Mouse (Mus musculus) heart, embryonic 14.5 days (tissue): ENCODE results near the gene Fnbp1. TPM values are rescaled to one million over a fixed set of nuclear protein-coding genes. Genes with fewer than 3 reads are reported as not detected.

ENCODE experiments used
- ATAC-seq: fragments of 200-750 bp; cut with Nextera tagmentation; 2 replicates; pipeline ENCODE4 v1.8.0; 2017; ENCODE audit warnings: low read depth, moderate TSS enrichment; ENCODE audit not compliant: insufficient number of reproducible peaks, insufficient read depth, low FRiP score
- H3K27ac ChIP-seq, 2 experiments: fragments of 200-500 bp in 1 of 2; fragments of 300-500 bp in 1 of 2; sonication (generic) in 1 of 2; replicated peaks in 1 of 2; 2 replicates each; pipeline ENCODE4 v1.5.1; 2012 to 2014; ENCODE audit warnings: low read depth in 2 of 2, low read length in 2 of 2, control low read depth in 1 of 2, mild to moderate bottlenecking in 1 of 2, mixed read lengths in 1 of 2; ENCODE audit not compliant: control insufficient read depth in 1 of 2, insufficient read depth in 1 of 2
- H3K27me3 ChIP-seq: fragments of 300-500 bp; sonication (generic); 2 replicates; pipeline ENCODE4 v1.6.1; 2014; ENCODE audit warnings: mild to moderate bottlenecking, low read length, control low read depth; ENCODE audit not compliant: control insufficient read depth, insufficient read depth
- H3K36me3 ChIP-seq: fragments of 300-500 bp; sonication (generic); 2 replicates; pipeline ENCODE4 v1.6.1; 2014; ENCODE audit warnings: mild to moderate bottlenecking, control low read depth, low read length, mixed read lengths; ENCODE audit not compliant: control insufficient read depth, insufficient read depth
- H3K4me1 ChIP-seq, 2 experiments: fragments of 200-500 bp in 1 of 2; fragments of 300-500 bp in 1 of 2; sonication (generic) in 1 of 2; 2 replicates each; pipeline ENCODE4 v1.6.1; 2012 to 2014; ENCODE audit warnings: low read length in 2 of 2, control low read depth in 1 of 2, mixed read lengths in 1 of 2; ENCODE audit not compliant: control insufficient read depth in 2 of 2, insufficient read depth in 2 of 2
- H3K4me2 ChIP-seq: fragments of 300-500 bp; sonication (generic); 2 replicates; pipeline ENCODE4 v1.6.1; 2014; ENCODE audit warnings: mild to moderate bottlenecking, low read length
- H3K4me3 ChIP-seq, 2 experiments: fragments of 200-500 bp in 1 of 2; fragments of 300-500 bp in 1 of 2; sonication (generic) in 1 of 2; 2 replicates each; pipeline ENCODE4 v1.5.1; 2012 to 2014; ENCODE audit warnings: low read length in 2 of 2, mild to moderate bottlenecking in 2 of 2, control low read depth in 1 of 2, low read depth in 1 of 2, moderate library complexity in 1 of 2; ENCODE audit not compliant: control insufficient read depth in 1 of 2, insufficient read depth in 1 of 2
- H3K9ac ChIP-seq: fragments of 300-500 bp; sonication (generic); 2 replicates; pipeline ENCODE4 v1.6.1; 2014; ENCODE audit warnings: mild to moderate bottlenecking, low read length
- H3K9me3 ChIP-seq: fragments of 300-500 bp; sonication (generic); 2 replicates; pipeline ENCODE4 v1.6.1; 2016; ENCODE audit warnings: low read length, control low read depth; ENCODE audit not compliant: control insufficient read depth
- WGBS: fragments of 180-500 bp; shearing (Covaris S2); extraction: QIAGEN DNeasy Blood & Tissue Kit; methylation state at CpG from one replicate; pipeline ENCODE4 v1.1.7; 2014; 5-methylcytosine and 5-hydroxymethylcytosine counted together
- polyA plus RNA-seq: library from polyadenylated mRNA; unstranded; fragments of >200 nt; fragmentation: Nextera tagmentation; extraction: Ambion mirVana; gene quantifications from 2 replicates; pipeline ENCODE4 v1.2.1, GENCODE M21; 2014

Fnbp1 gene
- polyA plus RNA-seq, 1 experiment from 2014 or later: 19.4 TPM

- no peaks in the 10 kb centered on the region for H3K27me3 ChIP-seq
- no peak overlapping the region for H3K4me2 ChIP-seq
- H3K36me3 ChIP-seq: peaks cover 96% of the 10 kb centered on the region
- ATAC-seq: no peak
- no peaks in the 10 kb centered on the region for H3K4me1 ChIP-seq
- H3K27ac ChIP-seq: no peak overlapping the region
- H3K9ac ChIP-seq: no peak overlapping the region
- WGBS: 76% methylated on average over 14 of the region's 14 CpGs
- no peaks in the 10 kb centered on the region for H3K9me3 ChIP-seq
- no peak overlapping the region for H3K4me3 ChIP-seq
Measured at GRCm38 (mm10) chr2:31013371-31014120, 128.3 kb downstream of the Fnbp1 start.

DNA sequence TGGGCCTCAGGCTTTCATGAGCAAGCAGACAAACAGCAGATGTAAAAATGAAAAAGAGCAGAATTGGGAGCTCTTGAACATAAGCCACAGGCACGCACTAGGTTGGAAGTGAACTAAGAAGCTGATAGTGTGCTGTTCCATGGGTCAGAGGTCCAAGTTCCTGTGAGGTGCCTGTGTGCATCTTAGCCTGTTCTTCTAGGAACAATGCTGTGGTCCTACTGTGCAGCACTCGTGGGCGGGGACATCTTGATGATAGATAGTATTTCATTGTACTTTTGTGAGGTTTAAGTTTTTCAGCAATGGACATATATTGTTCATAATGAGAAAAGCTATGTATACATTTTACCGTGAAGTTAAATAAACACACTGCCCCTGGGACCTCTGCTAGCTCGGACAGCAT lies 134.6 kb downstream of the Fnbp1 start:
- no peak overlapping the region for H3K4me3 ChIP-seq
- peak overlapping the region; percentile 91 to 95 for H3K27ac ChIP-seq
- peak overlapping the region; percentile 42; the same call in 1 of the 2 replicates for H3K9ac ChIP-seq
- 79% methylated on average over 5 of the region's 5 CpGs for WGBS
- peaks cover 88% of the 10 kb centered on the region for H3K36me3 ChIP-seq
- no peaks in the 10 kb centered on the region for H3K27me3 ChIP-seq
- H3K9me3 ChIP-seq: no peaks in the 10 kb centered on the region
- no peak for ATAC-seq
- peaks cover 18 to 27% of the 10 kb centered on the region in 2 experiments for H3K4me1 ChIP-seq
- peak overlapping the region; percentile 25; the same call in 1 of the 2 replicates for H3K4me2 ChIP-seq

GRCm38 (mm10) chr2:31006434-31006833 lies 135.4 kb downstream of the Fnbp1 start:
- Histone ChIP-seq H3K9ac (peak overlapping the region; percentile 42), H3K9me3 (no peaks in the 10 kb centered on the region), H3K4me1 (peaks cover 18 to 27% of the 10 kb centered on the region in 2 experiments), H3K27me3 (no peaks in the 10 kb centered on the region), H3K4me2 (peak overlapping the region; percentile 31), H3K27ac (peak overlapping the region; percentile 91 to 95), H3K36me3 (peaks cover 88% of the 10 kb centered on the region), H3K4me3 (no peak overlapping the region)
- ATAC-seq: peak; percentile 77
- WGBS: 4% methylated on average over 5 of the region's 5 CpGs

DNA sequence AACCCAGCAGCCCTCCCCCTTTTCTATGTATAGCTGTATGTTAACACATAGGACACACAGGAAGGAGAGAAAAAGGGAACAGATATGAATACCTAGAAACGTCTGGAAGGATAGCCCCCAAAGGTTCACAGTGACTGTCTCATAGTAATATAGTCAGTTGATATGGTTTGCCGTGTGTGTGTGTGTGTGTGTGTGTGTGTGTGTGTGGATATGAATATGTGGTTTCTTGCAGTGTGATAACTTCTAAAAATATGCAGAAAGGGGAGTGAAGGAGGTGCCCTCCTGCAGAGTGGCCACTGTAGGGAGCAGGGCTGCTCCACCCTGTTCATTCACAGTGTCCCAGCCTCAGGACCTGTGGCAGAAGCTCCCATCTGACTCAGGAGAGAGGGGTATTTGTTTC lies 136.4 kb downstream of the Fnbp1 start:
- peak overlapping the region; percentile 31; the same call in 1 of the 2 replicates for H3K4me2 ChIP-seq
- WGBS: 68% methylated on average over 2 of the region's 2 CpGs
- no peaks in the 10 kb centered on the region for H3K27me3 ChIP-seq
- H3K4me1 ChIP-seq: peaks cover 18 to 27% of the 10 kb centered on the region in 2 experiments
- H3K9me3 ChIP-seq: no peaks in the 10 kb centered on the region
- ATAC-seq: no peak
- H3K9ac ChIP-seq: peak overlapping the region; percentile 18
- peak overlapping the region; percentile 91 to 95 for H3K27ac ChIP-seq
- H3K36me3 ChIP-seq: peaks cover 88% of the 10 kb centered on the region
- H3K4me3 ChIP-seq: no peak overlapping the region

GRCm38 (mm10) chr2:31002857-31003256 lies 139.0 kb downstream of the Fnbp1 start:
- peaks cover 80% of the 10 kb centered on the region for H3K36me3 ChIP-seq
- no peak overlapping the region for H3K4me3 ChIP-seq
- no peak overlapping the region for H3K27ac ChIP-seq

DNA sequence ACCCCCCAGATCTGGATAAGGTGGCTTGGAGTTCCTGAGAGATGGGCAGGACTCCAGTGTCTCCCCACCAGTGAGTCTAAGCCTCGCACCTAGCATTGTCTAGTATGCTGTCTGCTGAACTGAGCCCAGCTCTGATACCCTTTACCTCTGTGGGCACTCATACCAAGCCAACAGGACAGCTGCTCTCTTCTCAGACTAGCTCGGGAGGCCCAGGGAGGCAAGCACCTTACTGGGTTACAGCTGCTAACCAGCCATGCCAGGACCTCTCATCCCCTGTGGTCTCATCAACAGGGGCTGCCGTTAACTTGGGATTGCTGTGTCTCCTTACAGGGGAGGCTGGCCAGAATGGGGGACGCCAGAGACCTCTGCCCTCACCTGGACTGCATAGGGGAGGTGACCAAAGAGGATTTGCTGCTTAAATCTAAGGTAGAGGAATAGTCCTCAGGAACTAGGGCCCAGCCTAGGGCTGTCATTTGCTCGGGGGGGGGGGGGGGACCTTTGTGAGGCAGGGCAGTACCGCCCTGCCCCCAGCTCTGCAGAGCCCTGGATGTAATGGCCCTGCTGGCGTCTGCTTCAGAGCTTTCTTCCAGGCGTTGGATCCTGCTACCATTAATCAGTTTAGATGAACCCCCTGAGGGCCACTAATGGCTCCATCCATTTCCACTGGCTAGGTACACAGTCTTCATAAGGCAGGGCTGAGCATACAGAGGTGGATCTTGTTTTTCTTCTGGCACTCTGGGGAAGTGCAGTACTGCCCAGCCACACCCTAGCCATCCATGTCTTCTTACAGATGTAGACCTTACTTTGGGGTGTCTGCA lies 143.2 kb downstream of the Fnbp1 start:
- H3K4me1 ChIP-seq: peaks cover 10 to 20% of the 10 kb centered on the region in 2 experiments
- no peaks in the 10 kb centered on the region for H3K9me3 ChIP-seq
- no peak overlapping the region for H3K27ac ChIP-seq
- no peak overlapping the region for H3K4me3 ChIP-seq
- WGBS: 81% methylated on average over 8 of the region's 8 CpGs
- H3K9ac ChIP-seq: no peak overlapping the region
- peak overlapping the region; percentile 6; the same call in 1 of the 2 replicates for H3K4me2 ChIP-seq
- peaks cover 48% of the 10 kb centered on the region for H3K36me3 ChIP-seq
- ATAC-seq: no peak
- H3K27me3 ChIP-seq: no peaks in the 10 kb centered on the region

More at GRCm38 (mm10) chr2:31002857-31003256, 139.0 kb downstream of the Fnbp1 start:
- H3K9ac ChIP-seq: no peak overlapping the region
- no peaks in the 10 kb centered on the region for H3K9me3 ChIP-seq
- 85% methylated on average over 10 of the region's 10 CpGs for WGBS
- ATAC-seq: no peak
- H3K4me1 ChIP-seq: peaks cover 18 to 32% of the 10 kb centered on the region in 2 experiments
- H3K4me2 ChIP-seq: no peak overlapping the region
- no peaks in the 10 kb centered on the region for H3K27me3 ChIP-seq

DNA sequence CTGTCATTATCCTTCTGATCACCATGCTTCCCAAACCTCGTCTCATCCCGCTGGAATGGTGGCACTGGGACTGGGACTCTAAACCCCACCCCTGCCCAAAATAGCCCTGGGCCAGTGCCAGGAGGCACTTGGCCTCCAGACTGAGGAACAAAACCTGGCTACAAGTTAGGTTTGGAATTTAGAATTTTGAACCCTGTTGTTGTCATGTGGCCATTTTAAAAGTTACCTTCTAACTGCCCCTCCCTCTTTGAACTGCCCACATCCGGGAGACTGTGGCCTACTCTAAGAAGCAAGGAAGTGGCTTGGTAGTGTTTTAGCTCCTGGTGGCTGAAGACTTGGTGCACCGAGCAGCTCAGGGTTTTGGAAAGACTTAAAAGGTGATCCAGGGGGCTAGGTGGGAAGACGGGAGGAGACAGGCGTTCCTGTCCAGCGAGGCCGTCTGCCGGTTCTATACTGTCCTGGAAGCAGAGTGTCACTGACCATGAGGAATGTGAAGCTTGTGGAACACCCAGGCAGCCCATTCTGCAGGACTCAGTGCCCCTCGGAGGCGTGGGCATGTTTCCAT lies 146.3 kb downstream of the Fnbp1 start:
- WGBS: 42% methylated on average over 11 of the region's 11 CpGs
- Histone ChIP-seq H3K36me3 (peaks cover 18% of the 10 kb centered on the region), H3K27ac (peak overlapping the region; percentile 91 to 93), H3K4me3 (peak overlapping the region; percentile 45 to 51), H3K4me2 (peak overlapping the region; percentile 72), H3K9ac (peak overlapping the region; percentile 75), H3K4me1 (peaks cover 10 to 20% of the 10 kb centered on the region in 2 experiments), H3K9me3 (no peaks in the 10 kb centered on the region), H3K27me3 (no peaks in the 10 kb centered on the region)
- 0 out of 2 replicates have a peak, but pooled peaks have one; percentile 39 for ATAC-seq
